Mouse (Mus musculus) neural tube, embryonic 14.5 days (tissue): ENCODE data around the gene Gm3448. TPM values are rescaled to one million over a fixed set of nuclear protein-coding genes. Genes with fewer than 3 reads are reported as not detected.
"Not testable (repeated sequence)": the region's sequence is repeated elsewhere in the genome, so short reads cannot be mapped to it uniquely, and the experiment has no call there.

Source experiments
- ATAC-seq: fragments of 200-750 bp; cut with Nextera tagmentation; 2 replicates; pipeline ENCODE4 v1.8.0; 2017; ENCODE audit warnings: low read depth, mild to moderate bottlenecking, moderate TSS enrichment, moderate library complexity
- H3K27ac ChIP-seq: fragments of 300-500 bp; sonication (generic); 2 replicates; pipeline ENCODE4 v1.5.1; 2014; ENCODE audit warnings: low read depth, mild to moderate bottlenecking, control low read depth, low read length, moderate library complexity, mixed read lengths
- H3K27me3 ChIP-seq: fragments of 300-500 bp; sonication (generic); 2 replicates; pipeline ENCODE4 v1.6.1; 2014; ENCODE audit warnings: low read length; ENCODE audit not compliant: control insufficient read depth, insufficient read depth
- H3K36me3 ChIP-seq: fragments of 300-500 bp; sonication (generic); 2 replicates; pipeline ENCODE4 v1.6.1; 2014; ENCODE audit warnings: low read length, mixed read lengths; ENCODE audit not compliant: control insufficient read depth, insufficient read depth
- H3K4me1 ChIP-seq: fragments of 300-500 bp; sonication (generic); 2 replicates; pipeline ENCODE4 v1.6.1; 2014; ENCODE audit warnings: low read length; ENCODE audit not compliant: control insufficient read depth, insufficient read depth
- H3K4me2 ChIP-seq: fragments of 300-500 bp; sonication (generic); 2 replicates; pipeline ENCODE4 v1.6.1; 2014; ENCODE audit warnings: mild to moderate bottlenecking, low read depth, low read length, control low read depth
- H3K4me3 ChIP-seq: fragments of 300-500 bp; sonication (generic); 2 replicates; pipeline ENCODE4 v1.5.1; 2014; ENCODE audit warnings: low read depth, low read length, control low read depth, mixed read lengths
- H3K9ac ChIP-seq: fragments of 300-500 bp; sonication (generic); replicated peaks from 2 replicates; pipeline ENCODE4 v1.6.1; 2014; ENCODE audit warnings: low read depth, mild to moderate bottlenecking, control low read depth, low read length, mixed read lengths
- H3K9me3 ChIP-seq: fragments of 300-500 bp; sonication (generic); 2 replicates; pipeline ENCODE4 v1.6.1; 2016; ENCODE audit warnings: low read length; ENCODE audit not compliant: control insufficient read depth
- WGBS: fragments of 180-500 bp; shearing (Covaris S2); extraction: QIAGEN DNeasy Blood & Tissue Kit; methylation state at CpG from one replicate; pipeline ENCODE4 v1.1.7; 2014; 5-methylcytosine and 5-hydroxymethylcytosine counted together
- polyA plus RNA-seq: library from polyadenylated mRNA; unstranded; fragments of >200 nt; fragmentation: Nextera tagmentation; extraction: Ambion mirVana; gene quantifications from 2 replicates; pipeline ENCODE4 v1.2.1, GENCODE M21; 2014

The Gm3448 gene
- polyA plus RNA-seq, 1 experiment from 2014 or later = 4.2 TPM

- WGBS = no CpG with 5 or more reads among the region's 60 CpGs
- H3K36me3 ChIP-seq, H3K4me3 ChIP-seq, H3K27me3 ChIP-seq, H3K4me2 ChIP-seq, H3K27ac ChIP-seq, H3K9ac ChIP-seq, H3K4me1 ChIP-seq, H3K9me3 ChIP-seq: not testable (repeated sequence)
- peak; percentile 98 for ATAC-seq
Observed at GRCm38 (mm10) chr17:15009706-15010413, 31.5 kb downstream of the Gm3448 start, which contains the start of gene Gm3435. Gene Gm3435, plus strand, starts transcription at chr17:15010176.

DNA sequence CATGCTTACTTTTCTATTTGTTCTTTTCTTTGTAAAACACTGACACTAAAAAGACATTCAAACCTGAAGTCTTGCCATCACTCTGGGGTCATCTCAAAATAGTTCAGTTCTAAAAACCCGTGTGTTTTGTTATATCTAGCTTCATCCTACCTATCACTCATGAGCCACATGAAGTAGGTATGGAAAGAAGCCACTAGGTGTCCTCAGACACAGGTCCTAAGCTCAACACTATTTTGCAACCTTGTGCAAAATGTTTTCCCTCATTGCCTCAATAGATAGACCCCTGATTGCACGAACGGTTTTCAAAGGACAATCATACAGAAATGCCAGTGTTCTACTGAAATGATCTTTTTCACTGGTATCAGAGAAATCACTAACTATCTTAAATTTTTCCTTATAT, 32.2 kb downstream of the Gm3448 start:
- no CpG with 5 or more reads among the region's 3 CpGs for WGBS
- not testable (repeated sequence) for ATAC-seq, H3K36me3 ChIP-seq, H3K9me3 ChIP-seq, H3K4me2 ChIP-seq, H3K27me3 ChIP-seq, H3K4me1 ChIP-seq, H3K9ac ChIP-seq, H3K27ac ChIP-seq, H3K4me3 ChIP-seq

DNA sequence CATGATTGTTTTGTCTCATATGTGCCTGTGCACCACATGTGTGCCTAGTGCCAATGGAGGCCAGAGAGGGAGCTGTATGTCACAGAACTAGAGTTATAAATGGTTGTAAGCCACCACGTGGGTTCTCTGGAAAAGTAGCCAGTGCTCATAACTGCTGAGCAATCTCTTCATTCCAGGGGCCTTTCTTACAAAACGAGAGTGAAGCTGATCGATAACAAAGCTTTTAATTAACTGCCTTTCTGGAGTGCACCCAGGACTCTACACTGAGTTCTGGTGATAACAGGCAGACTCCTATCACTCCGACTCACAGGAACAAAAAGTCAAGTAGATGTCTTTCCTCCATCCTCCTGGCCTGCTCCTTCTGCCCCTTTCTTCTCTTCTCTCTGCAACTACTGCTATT, 41.3 kb downstream of the Gm3448 start:
- not testable (repeated sequence) for H3K4me3 ChIP-seq, ATAC-seq, H3K27me3 ChIP-seq, H3K9me3 ChIP-seq, H3K4me2 ChIP-seq, H3K4me1 ChIP-seq, H3K9ac ChIP-seq, H3K36me3 ChIP-seq, H3K27ac ChIP-seq
- no CpG with 5 or more reads among the region's 4 CpGs for WGBS

- H3K9me3 ChIP-seq, ATAC-seq, H3K27me3 ChIP-seq, H3K4me3 ChIP-seq, H3K27ac ChIP-seq, H3K9ac ChIP-seq, H3K36me3 ChIP-seq, H3K4me1 ChIP-seq, H3K4me2 ChIP-seq: not testable (repeated sequence)
- WGBS = no CpG with 5 or more reads among the region's 5 CpGs
Observed at GRCm38 (mm10) chr17:14994140-14994539, 47.2 kb downstream of the Gm3448 start.

DNA sequence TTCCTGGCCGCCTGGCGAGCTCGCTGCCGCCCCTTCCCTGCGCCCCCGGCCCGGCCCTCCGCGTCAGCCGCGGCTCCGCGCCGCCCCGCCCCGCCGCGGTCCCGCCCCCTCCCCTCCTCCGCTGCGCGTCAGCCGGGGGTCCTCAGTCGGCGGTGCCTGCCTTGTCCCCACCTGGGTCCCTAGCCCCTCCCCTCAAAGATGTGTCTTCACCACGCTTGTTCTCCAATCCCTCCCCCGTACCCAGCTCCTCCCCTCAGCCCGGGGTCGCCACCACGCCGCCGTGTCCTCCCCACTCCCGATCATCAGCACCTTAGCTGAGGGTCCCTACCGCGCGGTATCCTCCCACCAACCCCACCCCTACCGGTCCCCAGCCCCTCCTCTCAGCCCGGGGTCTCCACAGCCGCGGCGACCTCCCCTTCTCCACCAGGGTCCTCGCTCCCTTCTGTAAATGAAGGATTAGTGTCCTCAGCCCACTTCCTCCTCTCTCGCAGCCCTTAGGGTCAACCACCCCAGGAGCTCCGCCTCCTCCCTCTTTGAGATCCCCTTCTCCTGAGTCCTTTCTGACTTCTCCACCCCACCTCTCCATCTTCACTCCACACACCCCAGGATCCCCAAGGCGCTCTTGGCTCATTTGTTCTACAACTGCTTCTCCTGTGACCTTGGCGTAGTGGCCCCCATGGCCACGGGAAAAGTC, 48.1 kb downstream of the Gm3448 start:
- H3K27ac ChIP-seq, H3K9me3 ChIP-seq, H3K4me3 ChIP-seq, H3K36me3 ChIP-seq, H3K4me2 ChIP-seq, H3K4me1 ChIP-seq, H3K27me3 ChIP-seq, H3K9ac ChIP-seq: not testable (repeated sequence)
- ATAC-seq = peak; percentile 92
- no CpG with 5 or more reads among the region's 47 CpGs for WGBS

GRCm38 (mm10) chr17:14992522-14993138, 48.7 kb downstream of the Gm3448 start:
- H3K27ac ChIP-seq, H3K36me3 ChIP-seq, H3K4me2 ChIP-seq, H3K4me1 ChIP-seq, H3K4me3 ChIP-seq, H3K9ac ChIP-seq, H3K9me3 ChIP-seq, H3K27me3 ChIP-seq: not testable (repeated sequence)
- WGBS = no CpG with 5 or more reads among the region's 98 CpGs
- peak; percentile 83 for ATAC-seq

- H3K4me2 ChIP-seq, H3K27ac ChIP-seq, H3K4me3 ChIP-seq, H3K36me3 ChIP-seq, H3K9ac ChIP-seq, H3K9me3 ChIP-seq, ATAC-seq, H3K4me1 ChIP-seq, H3K27me3 ChIP-seq: not testable (repeated sequence)
- WGBS = 71% methylated on average over 4 of the region's 5 CpGs
Observed at GRCm38 (mm10) chr17:14990116-14990702, 51.1 kb downstream of the Gm3448 start.

- not testable (repeated sequence) for H3K4me3 ChIP-seq, H3K9ac ChIP-seq, H3K4me1 ChIP-seq, H3K27me3 ChIP-seq, H3K36me3 ChIP-seq, H3K27ac ChIP-seq, H3K4me2 ChIP-seq, H3K9me3 ChIP-seq
- peak; percentile 98 for ATAC-seq
- no CpG with 5 or more reads among the region's 60 CpGs for WGBS
Observed at GRCm38 (mm10) chr17:14978362-14979038, 62.8 kb downstream of the Gm3448 start, which contains the start of the genes 9030025P20Rik and Gm3417. Gene 9030025P20Rik, plus strand, starts transcription at chr17:14978468. Gene Gm3417, minus strand, starts transcription at chr17:14978790.
